ENCODE assay signal across 29 mouse cellular contexts in genomic region chr3:44715463-44715862, GRCm38 (mm10).
"Had no signal": no experiment of that assay in that cellular context is flagged by ENCODE, and none has a peak within 500 bp of the region (broad histone marks: within the 10 kb centered on the region; RNA-seq: fewer than 3 reads in every experiment).

No protein-coding gene starts in this region.

- H3K9ac ChIP-seq: limb, embryonic 12.5 days; limb, embryonic 13.5 days; limb, embryonic 15.5 days; liver, embryonic 12.5 days; liver, embryonic 13.5 days; liver, embryonic 14.5 days; liver, embryonic 15.5 days; liver, postnatal 0 days; lung, embryonic 14.5 days; lung, embryonic 15.5 days; midbrain, embryonic 12.5 days; midbrain, embryonic 13.5 days; midbrain, embryonic 15.5 days had no signal

- H3K4me2 ChIP-seq: limb, embryonic 12.5 days; limb, embryonic 13.5 days; limb, embryonic 15.5 days; liver, embryonic 11.5 days; liver, embryonic 12.5 days; liver, embryonic 13.5 days; liver, embryonic 15.5 days; lung, embryonic 14.5 days; lung, embryonic 15.5 days; midbrain, embryonic 11.5 days; midbrain, embryonic 12.5 days; midbrain, embryonic 13.5 days; midbrain, embryonic 15.5 days had no signal

- H3K4me3 ChIP-seq: limb, embryonic 10.5 days; limb, embryonic 12.5 days; limb, embryonic 13.5 days; limb, embryonic 15.5 days; liver, embryonic 12.5 days; liver, embryonic 13.5 days; liver, embryonic 15.5 days; lung, embryonic 15.5 days; megakaryocyte, embryonic 14.5 days; midbrain, embryonic 10.5 days; midbrain, embryonic 12.5 days; midbrain, embryonic 13.5 days; midbrain, embryonic 15.5 days; myocyte had no signal

- DNase-seq: left cerebral cortex, postnatal 4 days; liver; liver, embryonic 13.5 days; liver, postnatal 0 days; lung, adult 18-20 months; lung, adult 2 months; lung, embryonic 14.5 days; lung, postnatal 10 days; lung, postnatal 14 days; lung, postnatal 36 days; lung, postnatal 4 days; midbrain, embryonic 14.5 days had no signal

- H3K27me3 ChIP-seq: limb, embryonic 12.5 days; limb, embryonic 13.5 days; limb, embryonic 15.5 days; liver, embryonic 12.5 days; liver, embryonic 13.5 days; liver, embryonic 15.5 days; lung, embryonic 15.5 days; megakaryocyte, embryonic 14.5 days; midbrain, embryonic 12.5 days; midbrain, embryonic 13.5 days; midbrain, embryonic 15.5 days had no signal

- H3K27ac ChIP-seq: limb, embryonic 10.5 days; limb, embryonic 12.5 days; limb, embryonic 13.5 days; limb, embryonic 15.5 days; liver, embryonic 12.5 days; liver, embryonic 13.5 days; liver, embryonic 14.5 days; liver, embryonic 15.5 days; lung, embryonic 15.5 days; macrophage; midbrain, embryonic 10.5 days; midbrain, embryonic 12.5 days; midbrain, embryonic 13.5 days; midbrain, embryonic 15.5 days had no signal

- H3K9me3 ChIP-seq: limb, embryonic 10.5 days; limb, embryonic 12.5 days; limb, embryonic 13.5 days; limb, embryonic 15.5 days; liver, embryonic 12.5 days; liver, embryonic 13.5 days; liver, embryonic 15.5 days; lung, embryonic 15.5 days; megakaryocyte, embryonic 14.5 days; midbrain, embryonic 12.5 days; midbrain, embryonic 13.5 days; midbrain, embryonic 15.5 days had no signal

- H3K4me1 ChIP-seq: limb, embryonic 10.5 days; limb, embryonic 12.5 days; limb, embryonic 13.5 days; limb, embryonic 15.5 days; liver, embryonic 12.5 days; liver, embryonic 13.5 days; liver, embryonic 15.5 days; lung, embryonic 15.5 days; megakaryocyte, embryonic 14.5 days; midbrain, embryonic 10.5 days; midbrain, embryonic 12.5 days; midbrain, embryonic 13.5 days; midbrain, embryonic 15.5 days had no signal

- H3K36me3 ChIP-seq: limb, embryonic 10.5 days; limb, embryonic 12.5 days; limb, embryonic 13.5 days; limb, embryonic 15.5 days; liver, embryonic 12.5 days; liver, embryonic 13.5 days; liver, embryonic 15.5 days; lung, embryonic 15.5 days; midbrain, embryonic 10.5 days; midbrain, embryonic 12.5 days; midbrain, embryonic 13.5 days; midbrain, embryonic 15.5 days had no signal
